Comparison of ENCODE assay signal across 8 mouse cellular contexts in the genomic region with DNA sequence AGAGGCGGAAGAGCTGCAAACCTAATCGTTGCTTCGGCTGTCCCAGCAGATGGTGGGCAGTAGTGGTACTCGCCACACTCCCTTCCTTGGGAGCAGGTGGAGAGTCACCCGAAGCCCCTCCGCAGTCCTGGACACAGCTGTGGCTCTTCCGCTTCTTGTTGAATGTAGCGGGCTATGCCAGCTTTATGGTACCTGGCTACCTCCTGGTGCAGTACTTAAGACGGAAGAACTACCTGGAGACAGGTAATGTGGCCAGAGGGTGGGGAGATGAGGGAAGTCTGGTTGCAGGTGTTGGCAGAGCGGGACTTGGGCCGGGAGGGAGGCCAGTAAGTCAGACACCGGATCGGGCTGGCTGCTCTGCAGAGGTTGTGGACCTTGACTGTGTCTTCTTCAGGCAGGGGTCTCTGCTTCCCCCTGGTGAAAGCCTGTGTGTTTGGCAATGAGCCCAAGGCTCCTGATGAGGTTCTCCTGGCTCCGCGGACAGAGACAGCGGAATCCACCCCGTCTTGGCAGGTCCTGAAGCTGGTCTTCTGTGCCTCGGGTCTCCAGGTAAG. TPM values are rescaled to one million over a fixed set of nuclear protein-coding genes. Genes with fewer than 3 reads are reported as not detected.
DNase-seq lines count a peak whose midpoint lies in the region; ATAC-seq and TF ChIP-seq lines count a peak whose summit lies in the region.

No protein-coding gene starts in this region.

- H3K9me3 ChIP-seq in heart, embryonic 10.5 days = no peaks in the 10 kb centered on the region
- H3K9me3 ChIP-seq in E14TG2a.4 (ENCODE audit: low read length) = peaks cover 19% of the 10 kb centered on the region; the same call in 1 of the 2 replicates
- H3K9me3 ChIP-seq in forebrain, embryonic 11.5 days (ENCODE audit: control insufficient read depth, low read length) = no peaks in the 10 kb centered on the region
- no peaks in the 10 kb centered on the region for H3K9me3 ChIP-seq in liver, embryonic 11.5 days (ENCODE audit: control insufficient read depth, low read length)
- no peaks in the 10 kb centered on the region for H3K9me3 ChIP-seq in stomach, postnatal 0 days (ENCODE audit: control insufficient read depth, low read length)

- TF ChIP-seq EP300 in stomach, postnatal 0 days (optimal IDR thresholded peaks at IDR 0.05) = no peak

- intact Hi-C loops in heart, postnatal 25 days (cut with DNase I) = loop anchor here (10.0 kb wide), 1 partner anchor 470 kb away; a partner anchor contains a TSS

- peak overlapping the region; percentile 93 for H3K27ac ChIP-seq in heart, embryonic 10.5 days
- H3K27ac ChIP-seq in forebrain, embryonic 11.5 days (ENCODE audit: low read depth, low read length) = peak overlapping the region; percentile 84
- peak overlapping the region; percentile 88; the same call in 1 of the 2 replicates for H3K27ac ChIP-seq in liver, embryonic 11.5 days (ENCODE audit: low read depth, low read length)
- H3K27ac ChIP-seq in stomach, postnatal 0 days (replicated peaks) = peak overlapping the region; percentile 85

- H3K4me1 ChIP-seq in heart, embryonic 10.5 days = peaks cover 39% of the 10 kb centered on the region
- peaks cover 66% of the 10 kb centered on the region for H3K4me1 ChIP-seq in E14TG2a.4 (replicated peaks; ENCODE audit: low read depth, low read length)
- peaks cover 10% of the 10 kb centered on the region; the same call in 1 of the 2 replicates for H3K4me1 ChIP-seq in forebrain, embryonic 11.5 days (replicated peaks; ENCODE audit: control insufficient read depth, insufficient read depth, low read length)
- H3K4me1 ChIP-seq in liver, embryonic 11.5 days (replicated peaks; ENCODE audit: control insufficient read depth, insufficient read depth, low read length) = peaks cover 30% of the 10 kb centered on the region
- H3K4me1 ChIP-seq in stomach, postnatal 0 days (replicated peaks; ENCODE audit: control insufficient read depth, insufficient read depth) = no peaks in the 10 kb centered on the region; the same call in 1 of the 2 replicates

- peaks cover 37% of the 10 kb centered on the region for H3K36me3 ChIP-seq in heart, embryonic 10.5 days
- peaks cover 61% of the 10 kb centered on the region for H3K36me3 ChIP-seq in E14TG2a.4 (ENCODE audit: insufficient read depth, low read length)
- H3K36me3 ChIP-seq in forebrain, embryonic 11.5 days (ENCODE audit: control insufficient read depth, insufficient read depth, low read length) = peaks cover 28% of the 10 kb centered on the region
- H3K36me3 ChIP-seq in liver, embryonic 11.5 days (ENCODE audit: control insufficient read depth, insufficient read depth, low read length) = peaks cover 35% of the 10 kb centered on the region
- peaks cover 24% of the 10 kb centered on the region for H3K36me3 ChIP-seq in stomach, postnatal 0 days (ENCODE audit: control insufficient read depth, insufficient read depth, low read length)

- H3K4me3 ChIP-seq in heart, embryonic 10.5 days = peak overlapping the region; percentile 90
- peak overlapping the region; percentile 98 for H3K4me3 ChIP-seq in E14TG2a.4 (replicated peaks; ENCODE audit: low read length)
- peak overlapping the region; percentile 86 for H3K4me3 ChIP-seq in forebrain, embryonic 11.5 days (ENCODE audit: low read depth, low read length)
- peak overlapping the region; percentile 98 for H3K4me3 ChIP-seq in liver, embryonic 11.5 days (ENCODE audit: low read depth, low read length)
- H3K4me3 ChIP-seq in stomach, postnatal 0 days (ENCODE audit: low read depth, low read length) = peak overlapping the region; percentile 82

- no peak for TF ChIP-seq CTCF in E14TG2a.4 (conservative IDR thresholded peaks at IDR 0.05; ENCODE audit: low read length)
- TF ChIP-seq CTCF in stomach, postnatal 0 days (IDR thresholded peaks at IDR 0.05; ENCODE audit: low read depth) = no peak

- H3K4me2 ChIP-seq in forebrain, embryonic 11.5 days (ENCODE audit: low read depth, low read length, severe bottlenecking) = peak overlapping the region; percentile 93
- H3K4me2 ChIP-seq in liver, embryonic 11.5 days = peak overlapping the region; percentile 99
- H3K4me2 ChIP-seq in stomach, postnatal 0 days (replicated peaks; ENCODE audit: low read depth) = peak overlapping the region; percentile 97

- 0 out of 2 replicates have a peak, but pooled peaks cover 7% of the 10 kb centered on the region for H3K27me3 ChIP-seq in heart, embryonic 10.5 days (ENCODE audit: insufficient read depth, poor library complexity, severe bottlenecking)
- no peaks in the 10 kb centered on the region for H3K27me3 ChIP-seq in E14TG2a.4 (ENCODE audit: insufficient read depth, low read length)
- no peaks in the 10 kb centered on the region for H3K27me3 ChIP-seq in forebrain, embryonic 11.5 days (ENCODE audit: control insufficient read depth, insufficient read depth, low read length)
- H3K27me3 ChIP-seq in liver, embryonic 11.5 days (replicated peaks; ENCODE audit: control insufficient read depth, insufficient read depth, low read length) = no peaks in the 10 kb centered on the region
- no peaks in the 10 kb centered on the region for H3K27me3 ChIP-seq in stomach, postnatal 0 days (ENCODE audit: control insufficient read depth, insufficient read depth, low read length)

- H3K9ac ChIP-seq in forebrain, embryonic 11.5 days (ENCODE audit: low read length) = peak overlapping the region; percentile 89
- H3K9ac ChIP-seq in liver, embryonic 11.5 days (ENCODE audit: low read depth, low read length) = peak overlapping the region; percentile 97
- peak overlapping the region; percentile 90 for H3K9ac ChIP-seq in stomach, postnatal 0 days (ENCODE audit: low read length)

- 12% methylated on average over 18 of the region's 18 CpGs for WGBS in heart, embryonic 10.5 days
- 11% methylated on average over 18 of the region's 18 CpGs for WGBS in forebrain, embryonic 11.5 days
- WGBS in liver, embryonic 11.5 days = 13% methylated on average over 18 of the region's 18 CpGs
- 7% methylated on average over 18 of the region's 18 CpGs for WGBS in stomach, postnatal 0 days

- no peak for DNase-seq in heart, embryonic 10.5 days (ENCODE audit: low spot score)
- no peak for DNase-seq in heart, postnatal 25 days (ENCODE audit: low spot score)
- DNase-seq in forebrain, embryonic 11.5 days (ENCODE audit: low spot score) = peak; percentile 74
- no peak for DNase-seq in liver, embryonic 11.5 days (ENCODE audit: low spot score)
- DNase-seq in stomach, postnatal 0 days (ENCODE audit: low spot score) = no peak
- DNase-seq in frontal cortex, postnatal 10 days (ENCODE audit: low spot score in 2 of 2) = no peak

- 0 out of 2 replicates have a peak, but pooled peaks have one; percentile 1 for ATAC-seq in forebrain, embryonic 11.5 days (replicated peaks; ENCODE audit: low FRiP score)
- no peak; the same call in 1 of the 2 replicates for ATAC-seq in liver, embryonic 11.5 days (replicated peaks; ENCODE audit: low FRiP score)
- no peak; the same call in none of the 2 replicates for ATAC-seq in stomach, postnatal 0 days (ENCODE audit: low FRiP score, low TSS enrichment)
- no peak; the same call in 1 of the 2 replicates for ATAC-seq in megakaryocyte progenitor cell, adult 5-6 weeks (replicated peaks; ENCODE audit: poor library complexity)

RNA-seq across cellular contexts. Expression of a gene that starts 0.9 kb away (rescaled TPM):
- polyA plus RNA-seq in heart, embryonic 10.5 days (2016; fragmentation: Nextera tagmentation; extraction: Ambion mirVana) = 107 and 118 TPM in 2 replicates
- total RNA-seq in heart, postnatal 25 days (2021) = 10 to 100 TPM; 23.7 to 24.3 TPM
- polyA plus RNA-seq in forebrain, embryonic 11.5 days (2014; fragmentation: Nextera tagmentation; extraction: Ambion mirVana) = 103 and 105 TPM in 2 replicates
- 110 and 116 TPM in 2 replicates for polyA plus RNA-seq in liver, embryonic 11.5 days (2014; fragmentation: Nextera tagmentation; extraction: Ambion mirVana)
- polyA plus RNA-seq in stomach, postnatal 0 days (2015; fragmentation: Nextera tagmentation; extraction: Ambion mirVana) = 72.7 and 76.8 TPM in 2 replicates
- total RNA-seq in megakaryocyte progenitor cell, adult 5-6 weeks (2015) = 80.2 and 85.9 TPM in 2 replicates
- 84.9 and 120 TPM in 2 replicates for total RNA-seq in megakaryocyte progenitor cell, adult 5-6 weeks (2017)

RNA-seq across cellular contexts. Expression of a gene that starts 8.5 kb away (rescaled TPM):
- polyA plus RNA-seq in heart, embryonic 10.5 days (2016; fragmentation: Nextera tagmentation; extraction: Ambion mirVana) = 1,633 and 1,893 TPM in 2 replicates
- total RNA-seq in heart, postnatal 25 days (2021) = 1,000 to 10,000 TPM; 1,042 to 1,257 TPM
- polyA plus RNA-seq in forebrain, embryonic 11.5 days (2014; fragmentation: Nextera tagmentation; extraction: Ambion mirVana) = 1,787 and 1,872 TPM in 2 replicates
- polyA plus RNA-seq in liver, embryonic 11.5 days (2014; fragmentation: Nextera tagmentation; extraction: Ambion mirVana) = 1,837 and 1,887 TPM in 2 replicates
- polyA plus RNA-seq in stomach, postnatal 0 days (2015; fragmentation: Nextera tagmentation; extraction: Ambion mirVana) = 715 and 750 TPM in 2 replicates
- total RNA-seq in megakaryocyte progenitor cell, adult 5-6 weeks (2015) = 1,239 and 1,324 TPM in 2 replicates
- 2,380 and 2,713 TPM in 2 replicates for total RNA-seq in megakaryocyte progenitor cell, adult 5-6 weeks (2017)

RNA-seq across cellular contexts. Expression of a gene that starts 9.1 kb away (rescaled TPM):
- 2.8 and 3.7 TPM in 2 replicates for polyA plus RNA-seq in heart, embryonic 10.5 days (2016; fragmentation: Nextera tagmentation; extraction: Ambion mirVana)
- 1 to 10 TPM; 1.3 to 1.4 TPM for total RNA-seq in heart, postnatal 25 days (2021)
- 5.9 and 6.0 TPM in 2 replicates for polyA plus RNA-seq in forebrain, embryonic 11.5 days (2014; fragmentation: Nextera tagmentation; extraction: Ambion mirVana)
- polyA plus RNA-seq in liver, embryonic 11.5 days (2014; fragmentation: Nextera tagmentation; extraction: Ambion mirVana) = 2.5 and 3.0 TPM in 2 replicates
- 1.6 and 2.0 TPM in 2 replicates for polyA plus RNA-seq in stomach, postnatal 0 days (2015; fragmentation: Nextera tagmentation; extraction: Ambion mirVana)
- total RNA-seq in megakaryocyte progenitor cell, adult 5-6 weeks (2015) = 5.7 and 7.0 TPM in 2 replicates
- 5.1 and 9.5 TPM in 2 replicates for total RNA-seq in megakaryocyte progenitor cell, adult 5-6 weeks (2017)

RNA-seq across cellular contexts. Expression of a gene that starts 15.1 kb away (rescaled TPM):
- polyA plus RNA-seq in heart, embryonic 10.5 days (2016; fragmentation: Nextera tagmentation; extraction: Ambion mirVana) = 0.84 and 1.7 TPM in 2 replicates
- total RNA-seq in heart, postnatal 25 days (2021) = under 1 TPM in 1 of 2 experiments, not detected in 1; 0.05 TPM
- 8.2 and 9.1 TPM in 2 replicates for polyA plus RNA-seq in forebrain, embryonic 11.5 days (2014; fragmentation: Nextera tagmentation; extraction: Ambion mirVana)
- polyA plus RNA-seq in liver, embryonic 11.5 days (2014; fragmentation: Nextera tagmentation; extraction: Ambion mirVana) = 1.2 and 1.4 TPM in 2 replicates
- 0.41 and 0.63 TPM in 2 replicates for polyA plus RNA-seq in stomach, postnatal 0 days (2015; fragmentation: Nextera tagmentation; extraction: Ambion mirVana)
- 0.12 TPM in 1 of 2 replicates, not detected in the other for total RNA-seq in megakaryocyte progenitor cell, adult 5-6 weeks (2015)
- 0.12 TPM in 1 of 2 replicates, not detected in the other for total RNA-seq in megakaryocyte progenitor cell, adult 5-6 weeks (2017)

RNA-seq across cellular contexts. Expression of a gene that starts 34.8 kb away (rescaled TPM):
- 75.0 and 75.1 TPM in 2 replicates for polyA plus RNA-seq in heart, embryonic 10.5 days (2016; fragmentation: Nextera tagmentation; extraction: Ambion mirVana)
- total RNA-seq in heart, postnatal 25 days (2021) = 10 to 100 TPM; 77.9 to 78.4 TPM
- polyA plus RNA-seq in forebrain, embryonic 11.5 days (2014; fragmentation: Nextera tagmentation; extraction: Ambion mirVana) = 56.7 TPM in 2 replicates
- 277 and 325 TPM in 2 replicates for polyA plus RNA-seq in liver, embryonic 11.5 days (2014; fragmentation: Nextera tagmentation; extraction: Ambion mirVana)
- 49.4 and 55.3 TPM in 2 replicates for polyA plus RNA-seq in stomach, postnatal 0 days (2015; fragmentation: Nextera tagmentation; extraction: Ambion mirVana)
- 43.5 and 67.7 TPM in 2 replicates for total RNA-seq in megakaryocyte progenitor cell, adult 5-6 weeks (2015)
- total RNA-seq in megakaryocyte progenitor cell, adult 5-6 weeks (2017) = 64.1 and 64.3 TPM in 2 replicates
